In genomic region chr2:25577951-25578795, GRCm38 (mm10) we compare ENCODE assay signal across 8 mouse cellular contexts. TPM values are rescaled to one million over a fixed set of nuclear protein-coding genes. Genes with fewer than 3 reads are reported as not detected.
DNase-seq lines count a peak whose midpoint lies in the region; ATAC-seq and TF ChIP-seq lines count a peak whose summit lies in the region.

No protein-coding gene starts in this region.

- no peak for ATAC-seq in heart, embryonic 13.5 days (ENCODE audit: extremely low read depth, insufficient number of reproducible peaks, low FRiP score, low TSS enrichment)
- ATAC-seq in G1E (ENCODE audit: extremely low read depth, insufficient number of reproducible peaks, low FRiP score, poor library complexity, severe bottlenecking), result no peak
- ATAC-seq in embryonic facial prominence, embryonic 12.5 days (ENCODE audit: insufficient number of reproducible peaks, insufficient read depth, low FRiP score, low TSS enrichment), result no peak
- no peak for ATAC-seq in intestine, postnatal 0 days
- no peak for ATAC-seq in neural tube, embryonic 11.5 days (ENCODE audit: insufficient read depth, low FRiP score, low TSS enrichment)

- H3K4me3 ChIP-seq in heart, embryonic 13.5 days, result peak overlapping the region; percentile 40
- H3K4me3 ChIP-seq in G1E (ENCODE audit: low read depth, low read length), result peak overlapping the region; percentile 58; the same call in 1 of the 2 replicates
- peak overlapping the region; percentile 25 for H3K4me3 ChIP-seq in embryonic facial prominence, embryonic 12.5 days
- H3K4me3 ChIP-seq in intestine, postnatal 0 days (ENCODE audit: low read depth, low read length), result peak overlapping the region; percentile 29
- peak overlapping the region; percentile 23 for H3K4me3 ChIP-seq in neural tube, embryonic 11.5 days (ENCODE audit: low read depth, low read length)

- peaks cover 77% of the 10 kb centered on the region for H3K4me1 ChIP-seq in heart, embryonic 13.5 days
- H3K4me1 ChIP-seq in G1E (ENCODE audit: insufficient read depth, low read depth, low read length), result peaks cover 51% of the 10 kb centered on the region
- H3K4me1 ChIP-seq in embryonic facial prominence, embryonic 12.5 days, result peaks cover 61% of the 10 kb centered on the region
- peaks cover 34% of the 10 kb centered on the region for H3K4me1 ChIP-seq in intestine, postnatal 0 days (replicated peaks; ENCODE audit: control insufficient read depth, insufficient read depth, low read length)
- peaks cover 36% of the 10 kb centered on the region for H3K4me1 ChIP-seq in neural tube, embryonic 11.5 days (ENCODE audit: control insufficient read depth, insufficient read depth, low read length)

- peaks cover 58% of the 10 kb centered on the region for H3K27me3 ChIP-seq in heart, embryonic 13.5 days (replicated peaks)
- H3K27me3 ChIP-seq in G1E (ENCODE audit: insufficient read depth, low read length), result peaks cover 4% of the 10 kb centered on the region; the same call in 1 of the 2 replicates
- H3K27me3 ChIP-seq in embryonic facial prominence, embryonic 12.5 days, result peaks cover 58% of the 10 kb centered on the region
- peaks cover 43% of the 10 kb centered on the region for H3K27me3 ChIP-seq in intestine, postnatal 0 days (replicated peaks; ENCODE audit: control insufficient read depth, insufficient read depth, low read length)
- peaks cover 59% of the 10 kb centered on the region for H3K27me3 ChIP-seq in neural tube, embryonic 11.5 days (ENCODE audit: control insufficient read depth, insufficient read depth, low read length)

- H3K9me3 ChIP-seq in heart, embryonic 13.5 days, result no peaks in the 10 kb centered on the region
- H3K9me3 ChIP-seq in G1E (replicated peaks), result peaks cover 54% of the 10 kb centered on the region
- H3K9me3 ChIP-seq in embryonic facial prominence, embryonic 12.5 days, result no peaks in the 10 kb centered on the region
- no peaks in the 10 kb centered on the region for H3K9me3 ChIP-seq in intestine, postnatal 0 days (ENCODE audit: control insufficient read depth)
- no peaks in the 10 kb centered on the region for H3K9me3 ChIP-seq in neural tube, embryonic 11.5 days (ENCODE audit: control insufficient read depth, low read length)

- H3K9ac ChIP-seq in heart, embryonic 13.5 days, result peak overlapping the region; percentile 50
- peak overlapping the region; percentile 38 for H3K9ac ChIP-seq in embryonic facial prominence, embryonic 12.5 days
- no peak overlapping the region for H3K9ac ChIP-seq in intestine, postnatal 0 days (ENCODE audit: low read depth, low read length)
- no peak overlapping the region; the same call in 1 of the 2 replicates for H3K9ac ChIP-seq in neural tube, embryonic 11.5 days (ENCODE audit: low read length)

- no peak for DNase-seq in heart, adult 9 months (ENCODE audit: low spot score in 2 of 2)
- DNase-seq in G1E (ENCODE audit: low spot score), result no peak
- peak; percentile 51 for DNase-seq in neural tube, embryonic 11.5 days (ENCODE audit: low spot score)
- no peak for DNase-seq in urinary bladder, postnatal 25 days (ENCODE audit: low spot score)
- DNase-seq in gastrocnemius, postnatal 4 days (ENCODE audit: low spot score in 2 of 2), result no peak

- TF ChIP-seq CTCF in G1E (IDR thresholded peaks at IDR 0.05; ENCODE audit: low read depth, low read length), result no peak
- TF ChIP-seq CTCF in intestine, postnatal 0 days (IDR thresholded peaks at IDR 0.05; ENCODE audit: low read depth), result peak; percentile 51

- H3K36me3 ChIP-seq in heart, embryonic 13.5 days, result peaks cover 8% of the 10 kb centered on the region
- peaks cover 17% of the 10 kb centered on the region for H3K36me3 ChIP-seq in G1E (replicated peaks)
- peaks cover 6% of the 10 kb centered on the region for H3K36me3 ChIP-seq in embryonic facial prominence, embryonic 12.5 days
- H3K36me3 ChIP-seq in intestine, postnatal 0 days (ENCODE audit: control insufficient read depth, insufficient read depth), result peaks cover 4% of the 10 kb centered on the region
- peaks cover 1% of the 10 kb centered on the region; the same call in 1 of the 2 replicates for H3K36me3 ChIP-seq in neural tube, embryonic 11.5 days (ENCODE audit: control insufficient read depth, insufficient read depth, low read length)

- no peak overlapping the region for H3K27ac ChIP-seq in heart, embryonic 13.5 days (replicated peaks)
- no peak overlapping the region for H3K27ac ChIP-seq in embryonic facial prominence, embryonic 12.5 days
- H3K27ac ChIP-seq in intestine, postnatal 0 days (ENCODE audit: low read depth, low read length), result no peak overlapping the region
- no peak overlapping the region for H3K27ac ChIP-seq in neural tube, embryonic 11.5 days (ENCODE audit: low read depth, low read length)

- WGBS in heart, embryonic 13.5 days, result 4% methylated on average over 75 of the region's 75 CpGs
- WGBS in embryonic facial prominence, embryonic 12.5 days, result 4% methylated on average over 75 of the region's 75 CpGs
- WGBS in intestine, postnatal 0 days, result 21% methylated on average over 75 of the region's 75 CpGs
- WGBS in neural tube, embryonic 11.5 days, result 4% methylated on average over 75 of the region's 75 CpGs

- peak overlapping the region; percentile 59 for H3K4me2 ChIP-seq in heart, embryonic 13.5 days
- peak overlapping the region; percentile 45 for H3K4me2 ChIP-seq in embryonic facial prominence, embryonic 12.5 days (replicated peaks)
- H3K4me2 ChIP-seq in intestine, postnatal 0 days (replicated peaks; ENCODE audit: low read depth), result peak overlapping the region; percentile 66
- peak overlapping the region; percentile 17 for H3K4me2 ChIP-seq in neural tube, embryonic 11.5 days (ENCODE audit: low read depth)

RNA-seq across cellular contexts. Expression of gene Phpt1, which starts 3.1 kb away (rescaled TPM):
- polyA plus RNA-seq in heart, embryonic 13.5 days (2015; fragmentation: Nextera tagmentation; extraction: Ambion mirVana), result 177 and 199 TPM in 2 replicates
- 1.4 and 2.1 TPM in 2 replicates for total RNA-seq in G1E (2014; fragmentation: Nextera tagmentation)
- total RNA-seq in G1E (2017), result 7.1 and 12.5 TPM in 2 replicates
- 6.5 and 9.5 TPM in 2 replicates for polyA plus RNA-seq in G1E (2012)
- 156 and 177 TPM in 2 replicates for polyA plus RNA-seq in embryonic facial prominence, embryonic 12.5 days (2016; fragmentation: Nextera tagmentation; extraction: Ambion mirVana)
- 116 TPM in 2 replicates for polyA plus RNA-seq in intestine, postnatal 0 days (2015; fragmentation: Nextera tagmentation; extraction: Ambion mirVana)
- 161 and 167 TPM in 2 replicates for polyA plus RNA-seq in neural tube, embryonic 11.5 days (2014; fragmentation: Nextera tagmentation; extraction: Ambion mirVana)
- 10 to 100 TPM; 43.0 to 44.8 TPM for total RNA-seq in gastrocnemius, postnatal 4 days (2021)

RNA-seq across cellular contexts. Expression of gene Ajm1, which starts 3.4 kb away (rescaled TPM):
- polyA plus RNA-seq in heart, embryonic 13.5 days (2015; fragmentation: Nextera tagmentation; extraction: Ambion mirVana), result 0.14 and 0.27 TPM in 2 replicates
- total RNA-seq in G1E (2014; fragmentation: Nextera tagmentation) (0.63 and 1.1 TPM in 2 replicates), G1E (2017) (0.05 TPM in 1 of 2 replicates, not detected in the other)
- polyA plus RNA-seq in G1E (2012), result 0.32 and 0.35 TPM in 2 replicates
- 0.20 and 0.24 TPM in 2 replicates for polyA plus RNA-seq in embryonic facial prominence, embryonic 12.5 days (2016; fragmentation: Nextera tagmentation; extraction: Ambion mirVana)
- polyA plus RNA-seq in intestine, postnatal 0 days (2015; fragmentation: Nextera tagmentation; extraction: Ambion mirVana), result 0.68 and 0.78 TPM in 2 replicates
- polyA plus RNA-seq in neural tube, embryonic 11.5 days (2014; fragmentation: Nextera tagmentation; extraction: Ambion mirVana), result 0.19 and 0.46 TPM in 2 replicates
- under 1 TPM; 0.07 to 0.08 TPM for total RNA-seq in gastrocnemius, postnatal 4 days (2021)

RNA-seq across cellular contexts. Expression of gene Mamdc4, which starts 3.5 kb away (rescaled TPM):
- polyA plus RNA-seq in heart, embryonic 13.5 days (2015; fragmentation: Nextera tagmentation; extraction: Ambion mirVana), result 4.6 and 7.3 TPM in 2 replicates
- 0.58 and 4.3 TPM in 2 replicates for total RNA-seq in G1E (2014; fragmentation: Nextera tagmentation)
- total RNA-seq in G1E (2017), result 1.9 and 5.5 TPM in 2 replicates
- polyA plus RNA-seq in G1E (2012), result 1.4 and 1.6 TPM in 2 replicates
- polyA plus RNA-seq in embryonic facial prominence, embryonic 12.5 days (2016; fragmentation: Nextera tagmentation; extraction: Ambion mirVana), result 4.2 and 10.1 TPM in 2 replicates
- polyA plus RNA-seq in intestine, postnatal 0 days (2015; fragmentation: Nextera tagmentation; extraction: Ambion mirVana), result 588 and 718 TPM in 2 replicates
- 1.5 and 4.4 TPM in 2 replicates for polyA plus RNA-seq in neural tube, embryonic 11.5 days (2014; fragmentation: Nextera tagmentation; extraction: Ambion mirVana)
- 1 to 10 TPM; 2.3 to 2.5 TPM for total RNA-seq in gastrocnemius, postnatal 4 days (2021)

RNA-seq across cellular contexts. Expression of gene Edf1, which starts 20.5 kb away (rescaled TPM):
- 277 and 302 TPM in 2 replicates for polyA plus RNA-seq in heart, embryonic 13.5 days (2015; fragmentation: Nextera tagmentation; extraction: Ambion mirVana)
- total RNA-seq in G1E (2014; fragmentation: Nextera tagmentation), result 102 and 126 TPM in 2 replicates
- 91.0 and 109 TPM in 2 replicates for total RNA-seq in G1E (2017)
- polyA plus RNA-seq in G1E (2012), result 570 and 701 TPM in 2 replicates
- polyA plus RNA-seq in embryonic facial prominence, embryonic 12.5 days (2016; fragmentation: Nextera tagmentation; extraction: Ambion mirVana), result 310 and 331 TPM in 2 replicates
- 481 and 496 TPM in 2 replicates for polyA plus RNA-seq in intestine, postnatal 0 days (2015; fragmentation: Nextera tagmentation; extraction: Ambion mirVana)
- polyA plus RNA-seq in neural tube, embryonic 11.5 days (2014; fragmentation: Nextera tagmentation; extraction: Ambion mirVana), result 340 and 345 TPM in 2 replicates
- total RNA-seq in gastrocnemius, postnatal 4 days (2021), result 100 to 1,000 TPM; 173 to 196 TPM

RNA-seq across cellular contexts. Expression of gene Rabl6, which starts 30.1 kb away (rescaled TPM):
- 42.9 and 47.6 TPM in 2 replicates for polyA plus RNA-seq in heart, embryonic 13.5 days (2015; fragmentation: Nextera tagmentation; extraction: Ambion mirVana)
- total RNA-seq in G1E (2014; fragmentation: Nextera tagmentation) (73.4 and 74.9 TPM in 2 replicates), G1E (2017) (41.5 and 43.2 TPM in 2 replicates)
- 79.9 and 82.4 TPM in 2 replicates for polyA plus RNA-seq in G1E (2012)
- 79.0 and 84.9 TPM in 2 replicates for polyA plus RNA-seq in embryonic facial prominence, embryonic 12.5 days (2016; fragmentation: Nextera tagmentation; extraction: Ambion mirVana)
- 26.8 and 26.9 TPM in 2 replicates for polyA plus RNA-seq in intestine, postnatal 0 days (2015; fragmentation: Nextera tagmentation; extraction: Ambion mirVana)
- polyA plus RNA-seq in neural tube, embryonic 11.5 days (2014; fragmentation: Nextera tagmentation; extraction: Ambion mirVana), result 62.3 and 64.4 TPM in 2 replicates
- total RNA-seq in gastrocnemius, postnatal 4 days (2021), result 10 to 100 TPM; 59.3 to 65.0 TPM

Comparison
In these comparisons a context has a peak if more than half of its experiments do, and no peak if none do; other contexts are left out.
1. H3K9ac ChIP-seq: peak in heart, embryonic 13.5 days (single experiment) and embryonic facial prominence, embryonic 12.5 days (single experiment); none in intestine, postnatal 0 days (single experiment) and neural tube, embryonic 11.5 days (single experiment).
2. RNA of gene Phpt1, which starts 3.1 kb away (polyA plus RNA-seq): 177 to 199 TPM in heart, embryonic 13.5 days, 161 to 167 TPM in neural tube, embryonic 11.5 days, 156 to 177 TPM in embryonic facial prominence, embryonic 12.5 days and 116 TPM in intestine, postnatal 0 days; 6.5 to 9.5 TPM in G1E; every median in the first group is over 10 times any median in the second.
3. RNA of gene Mamdc4, which starts 3.5 kb away (polyA plus RNA-seq): 588 to 718 TPM in intestine, postnatal 0 days; 4.6 to 7.3 TPM in heart, embryonic 13.5 days, 4.2 to 10.1 TPM in embryonic facial prominence, embryonic 12.5 days, 1.5 to 4.4 TPM in neural tube, embryonic 11.5 days and 1.4 to 1.6 TPM in G1E; every median in the first group is over 10 times any median in the second.
4. Peak in every context shown above with its lines, with median percentiles within 50 percentile points of each other: H3K4me2 ChIP-seq and H3K4me3 ChIP-seq.